Mouse (Mus musculus): ENCODE measurements around the gene Gm2244. TPM values are rescaled to one million over a fixed set of nuclear protein-coding genes. Genes with fewer than 3 reads are reported as not detected.

The Gm2244 gene
- not detected for polyA plus RNA-seq (2014; fragmentation: Illumina TruSeq; extraction: RNeasy Lipid Tissue Mini Kit (QIAGEN cat#74804))

GRCm38 (mm10) chr14:19549863-19550262 is at the start of gene Gm2244:
Gene Gm2244, minus strand, starts transcription at chr14:19549963.

GRCm38 (mm10) chr14:19584804-19585667 is 35.3 kb upstream of the Gm2244 start, which contains the start of gene Gm2237:
Gene Gm2237, minus strand, starts transcription at chr14:19585135.

Other genes with a start within 250 kb of the Gm2244 start
- gene Gm21738, start 131.0 kb downstream of the Gm2244 start, polyA plus RNA-seq (2014; fragmentation: Illumina TruSeq; extraction: RNeasy Lipid Tissue Mini Kit (QIAGEN cat#74804)): not detected
- gene Gm2237, start 35.2 kb upstream of the Gm2244 start, polyA plus RNA-seq (2014; fragmentation: Illumina TruSeq; extraction: RNeasy Lipid Tissue Mini Kit (QIAGEN cat#74804)): 4.0 TPM
- not detected for gene Gm5458, start 52.6 kb upstream of the Gm2244 start, polyA plus RNA-seq (2014; fragmentation: Illumina TruSeq; extraction: RNeasy Lipid Tissue Mini Kit (QIAGEN cat#74804))
- gene Nid2, start 201.3 kb upstream of the Gm2244 start, polyA plus RNA-seq (2014; fragmentation: Illumina TruSeq; extraction: RNeasy Lipid Tissue Mini Kit (QIAGEN cat#74804)): 28.5 TPM